Mouse (Mus musculus) frontal cortex, postnatal 10 days (tissue): ENCODE measurements at regions not wholly inside any gene's neighbourhood (a gene's known extent, or its start where the extent isn't known, plus 50 kb on each side); places are given as distances from the start of the nearest gene placed in this dataset.

ENCODE experiments used
- DNase-seq, 2 experiments: peaks; one replicate each; pipeline ENCODE4 v3.0.0; 2022; ENCODE audit warnings: low spot score in 2 of 2, mixed read lengths in 1 of 2

DNA sequence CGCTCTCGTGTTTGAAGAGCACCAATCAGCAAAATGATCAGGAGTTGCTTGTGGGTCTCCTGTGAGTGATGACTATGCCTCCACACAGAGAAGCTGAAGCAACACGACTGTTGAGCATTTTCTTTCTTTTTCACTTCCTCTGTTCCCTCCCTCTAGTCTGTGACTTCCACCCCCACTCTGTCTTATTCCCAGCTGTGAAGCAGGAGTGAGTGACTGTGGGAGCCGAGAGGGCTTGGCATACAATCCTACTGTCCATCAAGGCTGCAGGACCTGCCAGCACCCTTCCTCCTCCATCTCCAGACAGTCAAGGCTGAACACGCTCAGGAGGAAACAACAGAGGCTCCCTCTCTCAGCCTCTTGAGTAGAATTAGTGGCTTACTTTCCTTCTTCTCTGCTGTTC is 401.3 kb downstream of the Plcl1 start:
- no peak for DNase-seq

DNA sequence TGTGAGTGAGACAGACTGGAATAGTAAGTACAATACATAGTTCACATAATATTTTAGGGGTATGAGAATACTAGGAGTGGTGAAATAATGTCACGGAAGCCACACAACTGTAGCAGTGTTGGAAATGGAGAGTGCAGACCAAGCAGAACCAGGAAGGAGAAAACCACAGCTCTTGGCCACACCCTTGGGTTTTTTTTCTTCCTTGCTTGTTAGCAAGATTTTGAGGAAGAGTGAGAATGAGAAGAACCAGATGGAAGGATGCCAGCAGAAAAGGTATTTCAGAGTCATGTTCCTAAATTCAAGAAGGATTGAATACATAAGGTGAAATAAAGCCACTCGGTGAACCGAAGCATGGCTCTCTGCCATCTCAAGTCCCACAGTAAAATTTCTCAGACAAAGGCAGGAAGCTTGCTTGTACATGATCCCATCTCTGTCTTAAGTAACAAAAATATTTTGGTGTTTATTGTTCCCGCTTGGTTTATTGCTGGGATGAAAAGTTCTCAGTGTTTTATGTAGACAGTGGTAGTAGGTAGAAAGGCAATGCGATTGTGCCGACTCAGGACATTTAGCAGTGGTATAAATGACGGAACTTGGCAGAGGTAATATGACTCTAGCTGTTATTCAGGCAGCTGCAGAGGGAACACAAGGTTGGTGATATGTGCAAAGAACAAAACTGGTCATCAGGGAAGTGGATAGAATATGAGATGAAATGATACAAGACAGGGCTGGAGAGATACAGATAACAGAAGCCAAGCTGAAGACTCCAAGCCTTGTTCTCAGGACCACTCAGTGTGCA is 403.2 kb downstream of the Plcl1 start:
- no peak for DNase-seq

DNA sequence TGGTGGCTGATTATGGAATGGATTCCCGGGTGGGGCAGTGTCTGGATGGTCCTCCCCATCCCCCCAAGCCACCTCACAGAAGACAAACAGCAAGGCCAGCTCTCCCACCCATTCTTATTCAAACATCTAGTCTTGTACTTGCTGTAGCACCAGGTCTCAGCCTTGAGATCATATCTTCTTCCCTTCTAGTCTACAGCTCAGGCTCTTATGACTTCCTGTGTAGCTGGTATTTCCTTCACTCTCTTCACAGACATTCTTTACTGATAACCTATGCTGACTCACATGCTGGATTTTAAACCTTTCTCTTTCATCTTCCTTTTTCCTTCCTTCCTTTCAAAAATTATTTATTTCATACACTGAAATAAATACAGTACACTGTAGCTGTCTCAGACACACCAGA is 406.8 kb downstream of the Plcl1 start:
- DNase-seq, result no peak

DNA sequence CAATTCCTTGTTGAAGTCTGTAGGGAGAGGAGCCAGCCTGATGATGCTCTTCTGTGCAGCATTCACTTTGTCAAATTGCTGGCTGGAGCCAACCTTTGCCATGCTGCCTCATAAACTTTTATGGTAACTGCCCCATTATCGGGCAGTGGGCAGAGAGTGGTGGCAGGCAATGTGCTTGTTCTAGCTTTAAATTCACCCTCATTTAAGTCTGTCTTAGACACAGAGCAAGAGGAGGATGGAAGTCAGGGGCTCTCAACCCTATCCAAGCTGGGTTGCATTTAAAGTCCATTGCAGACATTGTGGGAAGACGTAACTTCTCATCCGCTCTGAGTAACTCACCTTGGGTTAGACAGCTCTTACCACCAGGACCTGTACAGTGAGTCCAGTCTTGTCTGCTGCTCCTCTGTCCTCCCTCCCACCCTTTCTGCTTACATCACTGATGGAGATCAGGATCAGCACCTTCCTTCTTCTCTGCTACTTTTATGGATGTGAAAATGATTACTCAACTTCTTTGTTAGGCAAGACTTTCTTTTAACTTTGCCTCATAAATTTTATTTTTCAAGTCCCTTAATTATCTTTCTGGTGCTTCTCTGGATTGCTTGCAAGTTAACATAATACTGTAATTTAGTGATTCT is 415.3 kb downstream of the Plcl1 start:
- DNase-seq, result no peak

GRCm38 (mm10) chr1:55822599-55822998 is 416.9 kb downstream of the Plcl1 start:
- DNase-seq, result no peak

DNA sequence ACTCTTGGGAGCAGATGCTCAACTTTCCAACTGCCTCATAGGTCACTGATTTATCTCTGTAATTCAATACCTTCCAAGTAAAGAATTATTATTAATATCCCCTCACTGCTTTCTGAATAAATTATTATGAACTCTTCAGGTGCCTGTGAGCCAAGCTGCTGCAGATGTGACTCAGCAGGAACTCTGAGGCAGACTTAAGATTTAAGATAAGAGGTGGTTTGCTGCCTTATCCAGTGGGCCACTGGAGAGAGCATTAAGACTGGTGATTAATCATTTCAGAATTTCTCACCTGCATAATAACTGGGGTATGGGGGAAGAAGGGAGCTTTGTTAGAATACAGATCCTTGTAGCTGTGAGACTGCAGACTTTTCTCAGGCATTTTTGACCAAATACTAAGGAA is 421.5 kb downstream of the Plcl1 start:
- no peak for DNase-seq

- DNase-seq, result no peak
Observed at GRCm38 (mm10) chr1:55835281-55835680, 429.6 kb downstream of the Plcl1 start.

DNA sequence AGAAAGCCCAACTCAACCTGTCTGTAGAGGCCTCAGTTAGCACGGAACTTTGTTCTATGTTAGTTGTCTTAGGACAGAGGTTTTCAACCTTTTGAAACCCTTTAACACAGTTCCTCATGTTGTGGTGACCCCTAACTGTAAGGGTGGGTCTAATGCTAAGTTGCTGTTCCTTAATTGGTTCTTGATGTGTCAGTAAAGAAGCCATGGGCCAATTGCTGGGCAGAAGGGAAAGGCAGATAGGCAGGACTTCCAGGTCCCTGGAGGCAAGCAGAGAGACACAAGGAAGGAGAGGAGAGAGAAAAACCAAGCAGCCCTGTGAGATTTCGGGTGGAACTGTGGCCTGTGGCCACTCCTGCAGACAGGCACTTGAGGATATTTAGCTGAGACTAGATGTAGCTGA is 431.0 kb downstream of the Plcl1 start:
- no peak for DNase-seq

DNA sequence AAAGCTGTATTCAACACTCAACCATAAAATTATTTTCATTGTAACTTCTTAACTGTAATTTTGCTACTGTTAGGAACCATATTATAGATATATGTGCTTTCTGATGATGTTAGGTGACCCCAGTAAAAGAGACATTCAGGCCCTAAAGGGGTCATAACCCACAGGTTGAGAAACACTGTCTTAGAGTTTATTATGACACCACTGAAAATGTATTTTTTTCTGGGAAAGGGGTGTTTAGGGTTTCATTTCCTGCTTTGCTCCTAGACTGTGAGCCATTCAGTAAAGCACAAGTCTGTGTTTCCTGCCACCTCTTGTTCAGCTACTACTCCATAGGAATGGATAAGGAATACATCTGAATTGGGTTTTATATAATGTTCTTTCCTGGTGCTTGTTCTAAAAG is 431.6 kb downstream of the Plcl1 start:
- DNase-seq, result no peak

DNA sequence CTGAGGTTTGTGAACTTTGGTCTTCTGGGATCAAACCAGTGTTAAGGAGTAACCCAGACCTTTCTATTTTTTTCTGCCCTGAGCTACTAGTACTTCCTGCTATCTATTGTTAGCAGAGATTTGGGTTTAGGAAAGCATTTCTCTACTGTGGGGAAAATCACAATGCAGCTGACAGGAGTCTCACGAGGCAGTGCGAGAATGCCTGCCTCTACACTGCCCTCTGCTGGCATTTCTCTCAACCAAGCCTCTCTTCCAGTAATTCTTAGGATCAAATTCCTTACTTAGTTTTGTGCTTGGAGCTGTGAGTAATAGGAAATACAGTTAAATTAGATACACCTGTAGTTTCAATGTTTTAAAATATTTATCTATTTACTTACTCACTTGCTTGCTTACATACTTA is 432.4 kb downstream of the Plcl1 start:
- DNase-seq, result peak in 1 of 2 experiments; percentile 50

- no peak for DNase-seq
Observed at GRCm38 (mm10) chr1:55848806-55849205, 443.1 kb downstream of the Plcl1 start.

DNA sequence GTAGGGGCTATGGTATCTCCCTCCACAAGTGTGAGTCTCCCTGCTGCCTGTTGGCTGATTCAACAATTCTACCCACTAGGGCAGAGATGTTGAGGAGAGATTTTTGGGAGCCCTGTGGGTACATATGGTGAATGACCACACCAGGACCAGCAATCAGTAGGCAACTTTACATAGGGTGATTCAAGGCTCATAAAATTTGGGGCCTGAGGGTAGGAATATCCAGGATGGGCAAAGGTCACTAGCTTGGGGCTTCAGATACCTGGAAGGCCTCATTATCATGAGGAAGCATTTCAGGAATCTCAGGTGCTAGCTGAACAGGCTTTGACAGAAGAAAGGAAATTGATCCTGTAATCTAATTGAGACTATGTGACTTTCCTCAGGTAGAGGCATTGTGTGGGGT is 446.6 kb downstream of the Plcl1 start:
- no peak for DNase-seq

DNA sequence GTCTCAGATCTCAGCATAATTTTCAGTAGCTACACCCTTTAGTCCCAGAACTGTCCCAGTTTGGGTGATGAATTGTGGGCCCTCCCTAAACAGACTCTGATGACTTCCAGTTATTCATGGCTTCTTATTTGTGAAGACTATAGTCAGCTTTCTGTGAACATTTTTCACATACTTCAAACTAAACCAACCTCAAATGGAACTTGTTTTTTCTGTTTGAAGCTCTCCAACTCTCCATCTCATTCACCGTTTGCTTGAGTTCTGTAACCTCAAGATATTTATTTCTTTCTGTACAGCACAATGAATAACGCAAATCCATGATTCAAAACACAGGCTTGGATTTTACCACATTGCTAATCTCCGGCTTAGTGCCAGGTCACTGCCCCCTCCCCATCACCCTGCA is 453.4 kb downstream of the Plcl1 start:
- no peak for DNase-seq

DNA sequence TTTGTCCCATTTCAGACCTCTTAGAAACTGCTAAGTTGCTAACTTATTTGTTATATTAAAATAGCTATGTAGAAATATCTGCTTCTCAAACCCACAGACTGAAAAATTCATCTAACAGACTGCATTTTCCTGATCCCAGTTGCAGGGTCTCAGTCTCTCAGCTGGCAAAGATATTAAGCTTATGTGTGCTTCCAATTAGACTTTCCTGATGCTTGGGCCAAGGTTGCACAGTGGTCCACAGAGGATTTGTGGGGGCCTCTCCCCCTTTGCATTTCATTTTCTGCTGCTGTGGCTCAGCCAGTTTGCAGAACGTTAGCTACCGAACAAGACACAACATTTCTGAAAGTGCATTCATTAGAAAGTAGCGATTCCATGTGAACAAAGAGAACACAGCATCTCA is 457.4 kb downstream of the Plcl1 start:
- no peak for DNase-seq

- no peak for DNase-seq
Observed at GRCm38 (mm10) chr1:55865274-55865673, 459.6 kb downstream of the Plcl1 start.

DNA sequence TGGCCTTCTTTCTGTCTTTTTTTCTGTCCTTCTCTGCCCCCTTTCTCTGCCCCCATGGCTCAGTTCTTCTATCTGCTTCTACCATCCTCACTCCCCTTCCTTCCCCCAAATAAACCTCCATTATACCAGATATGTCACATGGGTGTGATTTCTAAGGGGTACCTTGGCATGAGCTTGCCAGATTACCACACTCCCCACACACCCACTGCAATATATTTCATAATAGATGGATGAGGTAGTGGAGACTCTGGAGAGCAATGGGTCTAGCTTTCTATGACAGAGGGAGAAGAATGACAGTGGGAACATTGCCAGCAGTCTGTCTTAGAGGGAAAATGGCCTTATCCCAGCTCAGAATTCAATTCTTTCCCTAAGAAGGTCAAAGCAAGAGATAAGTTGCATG is 461.0 kb downstream of the Plcl1 start:
- no peak for DNase-seq

- DNase-seq, result no peak
Observed at GRCm38 (mm10) chr1:55873583-55873982, 467.9 kb downstream of the Plcl1 start.

- peak in 1 of 2 experiments; percentile 72 for DNase-seq
Observed at GRCm38 (mm10) chr1:55874143-55874867, 468.6 kb downstream of the Plcl1 start.

DNA sequence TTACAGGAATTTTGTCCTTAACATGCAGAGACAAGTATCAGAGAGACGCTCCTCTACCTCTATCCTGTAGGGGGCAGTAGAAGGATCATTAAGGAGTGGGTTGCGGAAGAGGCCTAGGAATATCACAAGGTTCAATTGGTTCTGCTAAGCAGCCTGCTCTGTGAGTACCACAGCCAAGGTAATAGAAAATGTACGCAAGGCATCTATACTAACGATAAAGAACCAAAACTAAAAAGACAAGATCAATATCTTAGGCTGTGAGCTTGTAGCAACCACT is 469.1 kb downstream of the Plcl1 start:
- DNase-seq, result no peak

DNA sequence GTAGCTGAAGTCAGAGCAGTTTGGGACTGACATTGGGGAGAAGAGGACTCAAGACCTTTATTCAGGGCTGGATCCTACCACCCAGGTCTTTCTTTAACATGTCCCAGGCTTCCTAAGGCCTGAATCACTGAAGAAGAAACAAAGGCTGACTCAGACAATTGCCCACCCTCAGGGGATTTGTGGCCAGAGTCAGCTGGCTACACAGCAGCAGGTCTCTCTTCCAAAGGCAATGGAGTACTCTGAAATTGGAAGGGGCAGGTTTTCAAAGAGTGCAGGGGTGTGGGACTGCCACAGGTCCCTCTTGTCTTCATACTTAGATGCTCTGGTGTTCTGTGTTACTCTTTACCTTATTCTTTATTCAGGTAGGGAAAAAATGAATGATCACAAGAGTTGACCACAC is 478.9 kb downstream of the Plcl1 start:
- no peak for DNase-seq

GRCm38 (mm10) chr1:55886383-55887070 is 480.8 kb downstream of the Plcl1 start:
- DNase-seq, result peak in 1 of 2 experiments; percentile 64

DNA sequence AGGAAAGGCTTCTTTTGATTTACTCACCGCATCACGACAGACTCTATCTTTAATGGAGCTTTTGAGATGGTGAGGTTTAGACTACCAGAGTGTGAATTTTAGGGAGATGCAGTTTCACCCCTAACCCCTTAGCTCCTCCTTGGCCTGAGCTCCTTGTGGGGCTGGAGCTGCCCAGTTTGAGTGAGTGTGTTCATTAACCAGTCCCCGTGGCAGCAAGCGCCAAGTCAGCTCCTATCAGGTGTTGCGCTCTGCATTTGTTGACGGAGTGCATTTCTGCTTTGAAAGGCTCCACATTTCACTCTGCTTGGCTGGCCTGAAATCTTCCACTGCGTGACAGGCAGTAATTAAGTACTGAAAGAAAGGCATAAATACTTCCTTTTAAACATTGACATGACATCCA is 481.7 kb downstream of the Plcl1 start:
- no peak for DNase-seq
